Mouse (Mus musculus): ENCODE measurements around the gene Ino80. TPM values are rescaled to one million over a fixed set of nuclear protein-coding genes. Genes with fewer than 3 reads are reported as not detected.

Ino80 gene
- total and polyA plus RNA-seq, 3 experiments = 10.6 to 17.8 (median 11.4) TPM

DNA sequence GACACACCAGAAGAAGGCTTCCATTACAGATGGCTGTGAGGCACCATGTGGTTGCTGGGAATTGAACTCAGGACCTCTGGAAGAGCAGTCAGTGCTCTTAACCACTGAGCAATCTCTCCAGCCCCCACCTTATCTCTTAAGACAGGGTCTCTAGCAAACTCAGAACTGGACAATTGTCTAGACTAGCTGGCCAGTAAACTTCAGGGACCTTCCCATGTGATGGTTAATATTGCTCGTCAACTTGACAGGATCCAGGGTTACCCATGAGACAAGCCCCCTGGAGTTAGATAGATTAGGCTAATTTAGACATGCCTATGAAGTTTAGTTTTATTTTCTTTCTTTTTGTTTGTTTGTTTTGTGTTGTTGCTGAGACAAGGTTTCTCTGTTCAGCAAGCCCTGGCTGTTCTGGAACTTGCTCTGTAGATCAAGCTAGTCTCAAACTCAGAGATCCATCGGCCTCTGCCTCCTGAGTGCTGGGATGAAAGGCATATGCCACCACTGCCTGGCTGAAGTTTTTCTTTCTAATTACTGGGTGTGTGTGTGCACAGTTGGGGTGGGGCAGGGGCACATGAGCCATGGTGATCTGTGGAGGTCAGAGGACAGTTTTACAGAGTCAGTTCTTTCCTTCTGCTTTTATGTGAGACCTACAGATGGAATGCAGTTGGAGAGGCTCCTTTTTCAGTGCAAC lies 23.6 kb upstream of the Ino80 start:
- Histone ChIP-seq H3K4me3 (replicated peaks in 1 of 3; ENCODE audit: low read depth in 2 of 3, low read length in 2 of 3, poor library complexity in 1 of 3) (no peak overlapping the region), H3K9me3 (replicated peaks; ENCODE audit: low read length) (no peaks in the 10 kb centered on the region), H3K4me2 (ENCODE audit: insufficient read depth, low read depth, poor library complexity, severe bottlenecking) (no peak overlapping the region), H3K9ac (ENCODE audit: insufficient read depth, low read depth) (no peak overlapping the region), H3K36me3 (replicated peaks in 1 of 2; ENCODE audit: control insufficient read depth in 1 of 2, insufficient read depth in 1 of 2, low read length in 1 of 2) (no peaks in the 10 kb centered on the region), H3K27ac (ENCODE audit: insufficient read depth, low read depth) (no peak overlapping the region), H3K27me3 (replicated peaks) (no peaks in the 10 kb centered on the region), H3K4me1 (ENCODE audit: control insufficient read depth in 1 of 2, insufficient read depth in 2 of 2) (peaks cover 3 to 4% of the 10 kb centered on the region in 2 experiments; a peak in 2 of 4 replicates), H3K79me2 (replicated peaks; ENCODE audit: control insufficient read depth, extremely low read depth, insufficient read depth, poor library complexity, severe bottlenecking) (no peaks in the 10 kb centered on the region)
- in situ Hi-C loops (cut with MboI; ENCODE audit: low pct_ligation_motif_present, low pct_unique_long_range_greater_than_20kb, low sequenced_read_pairs) = no loop called here
- dilution Hi-C loops (cut with MboI; ENCODE audit: extremely low pct_ligation_motif_present, extremely low pct_unique_long_range_greater_than_20kb, low sequenced_read_pairs) = no loop called here
- DNase-seq (ENCODE audit: extremely low read depth) = no peak
- TF ChIP-seq SIN3A (IDR thresholded peaks at IDR 0.05; ENCODE audit: low read length) (no peak), CHD2 (IDR thresholded peaks at IDR 0.05; ENCODE audit: low read length) (no peak), NELFE (IDR thresholded peaks at IDR 0.05; ENCODE audit: low read depth, low read length) (no peak), ETS1 (conservative IDR thresholded peaks at IDR 0.05; ENCODE audit: low read depth, low read length) (no peak), MAFK (IDR thresholded peaks at IDR 0.05; ENCODE audit: insufficient replicate concordance, low read length) (no peak), SMC3 (IDR thresholded peaks at IDR 0.05; ENCODE audit: low read depth, low read length) (no peak), MAZ (IDR thresholded peaks at IDR 0.05; ENCODE audit: low read depth, low read length) (no peak), ZC3H11A (IDR thresholded peaks at IDR 0.05; ENCODE audit: low read depth, low read length) (no peak), KAT2A (IDR thresholded peaks at IDR 0.05; ENCODE audit: insufficient replicate concordance, low read length) (no peak), MEF2A (IDR thresholded peaks at IDR 0.05; ENCODE audit: borderline replicate concordance, low read depth, low read length) (no peak), POLR2A (IDR thresholded peaks at IDR 0.05; ENCODE audit: low read depth, low read length) (no peak), JUN (IDR thresholded peaks at IDR 0.05; ENCODE audit: insufficient read depth, low read depth, low read length) (no peak), JUND (conservative IDR thresholded peaks at IDR 0.05; ENCODE audit: low read depth, low read length) (no peak), USF1 (IDR thresholded peaks at IDR 0.05; ENCODE audit: low read depth, low read length) (no peak), RAD21 (IDR thresholded peaks at IDR 0.05; ENCODE audit: low read depth, low read length) (no peak), PAX5 (IDR thresholded peaks at IDR 0.05; ENCODE audit: low read length) (no peak), POLR2AphosphoS2 (IDR thresholded peaks at IDR 0.05; ENCODE audit: low read depth, low read length) (no peak), ELF1 (IDR thresholded peaks at IDR 0.05; ENCODE audit: low read depth, low read length) (no peak), MYC (IDR thresholded peaks at IDR 0.05; ENCODE audit: low read depth, low read length) (no peak)

DNA sequence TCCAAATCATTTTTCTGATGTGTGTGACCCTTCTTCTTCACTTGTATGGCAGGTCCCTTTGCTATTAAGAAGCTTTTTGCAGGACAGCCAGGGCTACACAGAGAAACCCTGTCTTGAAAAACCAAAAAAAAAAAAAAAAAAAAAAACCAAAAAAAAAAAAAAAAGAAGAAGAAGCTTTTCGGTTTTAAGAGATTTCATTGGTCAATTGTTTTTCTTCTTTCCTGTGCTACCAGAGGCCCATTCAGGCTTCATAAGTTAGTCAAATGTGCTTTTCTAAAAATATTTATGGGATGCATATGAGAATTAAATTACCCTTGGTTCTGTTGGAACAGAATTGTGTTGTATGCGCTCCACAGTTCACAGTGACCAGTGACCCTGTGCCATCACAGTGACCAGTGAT lies 21.4 kb upstream of the Ino80 start:
- H3K4me2 ChIP-seq (ENCODE audit: insufficient read depth, low read depth, poor library complexity, severe bottlenecking) = no peak overlapping the region
- H3K4me1 ChIP-seq (ENCODE audit: control insufficient read depth in 1 of 2, insufficient read depth in 2 of 2) = no peaks in the 10 kb centered on the region
- no peak overlapping the region for H3K27ac ChIP-seq (ENCODE audit: insufficient read depth, low read depth)
- no peak for TF ChIP-seq MEF2A (IDR thresholded peaks at IDR 0.05; ENCODE audit: borderline replicate concordance, low read depth, low read length)
- peak; percentile 80 for TF ChIP-seq ZNF384 (IDR thresholded peaks at IDR 0.05; ENCODE audit: low read depth, low read length)
- no peak for TF ChIP-seq POLR2AphosphoS2 (IDR thresholded peaks at IDR 0.05; ENCODE audit: low read depth, low read length)
- dilution Hi-C loops (cut with MboI; ENCODE audit: extremely low pct_ligation_motif_present, extremely low pct_unique_long_range_greater_than_20kb, low sequenced_read_pairs) = no loop called here
- no peak overlapping the region for H3K4me3 ChIP-seq (replicated peaks in 1 of 3; ENCODE audit: low read depth in 2 of 3, low read length in 2 of 3, poor library complexity in 1 of 3)
- DNase-seq (ENCODE audit: extremely low read depth) = no peak
- no peaks in the 10 kb centered on the region for H3K79me2 ChIP-seq (replicated peaks; ENCODE audit: control insufficient read depth, extremely low read depth, insufficient read depth, poor library complexity, severe bottlenecking)
- H3K36me3 ChIP-seq (replicated peaks in 1 of 2; ENCODE audit: control insufficient read depth in 1 of 2, insufficient read depth in 1 of 2, low read length in 1 of 2) = no peaks in the 10 kb centered on the region
- no peak overlapping the region for H3K9ac ChIP-seq (ENCODE audit: insufficient read depth, low read depth)
- in situ Hi-C loops (cut with MboI; ENCODE audit: low pct_ligation_motif_present, low pct_unique_long_range_greater_than_20kb, low sequenced_read_pairs) = no loop called here
- no peaks in the 10 kb centered on the region for H3K9me3 ChIP-seq (replicated peaks; ENCODE audit: low read length)
- H3K27me3 ChIP-seq (replicated peaks) = no peaks in the 10 kb centered on the region
